Mouse (Mus musculus) liver, adult 2 months (tissue): ENCODE measurements around the gene Pwwp2b.

Experiments used
- CTCF ChIP-seq: fragments of 200-500 bp; IDR thresholded peaks from 2 replicates; pipeline ENCODE4 v1.5.1; 2011; ENCODE audit warnings: low read depth, low read length, control low read depth
- POLR2A ChIP-seq: fragments of 200-500 bp; IDR thresholded peaks from 2 replicates; pipeline ENCODE4 v1.6.1; 2011; ENCODE audit warnings: low read length, control low read depth; ENCODE audit not compliant: insufficient read depth; ENCODE audit errors: extremely low read depth

GRCm38 (mm10) chr7:139251881-139252301 is 3.6 kb downstream of the Pwwp2b start:
- TF ChIP-seq CTCF (no peak), POLR2A (no peak)
